Mouse (Mus musculus) heart, postnatal 0 days (tissue): ENCODE data around the gene Rab9.

Source experiments
- CTCF ChIP-seq: IDR thresholded peaks from 2 replicates; pipeline ENCODE4 v1.5.1; 2016; ENCODE audit warnings: antibody characterized with exemption, control low read depth, low read depth
- EP300 ChIP-seq: IDR thresholded peaks from 2 replicates; pipeline ENCODE4 v1.6.1; 2016; ENCODE audit warnings: antibody characterized with exemption, low read depth

- TF ChIP-seq EP300: no peak
- TF ChIP-seq CTCF: no peak
Observed at GRCm38 (mm10) chrX:166504421-166504820, 24.8 kb upstream of the Rab9 start.
